Mouse (Mus musculus): ENCODE results near the gene Meis2.

GRCm38 (mm10) chr2:115859371-115860140 lies 206.1 kb downstream of the Meis2 start:
- TF ChIP-seq MAFK (IDR thresholded peaks at IDR 0.05; ENCODE audit: insufficient read depth, low read depth, low read length), result no peak
- no peak for TF ChIP-seq ZNF384 (IDR thresholded peaks at IDR 0.05; ENCODE audit: low read depth, low read length)
- no peak for TF ChIP-seq ZC3H11A (IDR thresholded peaks at IDR 0.05; ENCODE audit: borderline replicate concordance, low read depth, low read length)
- no peak for TF ChIP-seq HCFC1 (IDR thresholded peaks at IDR 0.05; ENCODE audit: borderline replicate concordance, insufficient read depth, low read length)
- TF ChIP-seq CHD2 (IDR thresholded peaks at IDR 0.05; ENCODE audit: low read depth, low read length), result no peak

Data from ES-E14 (cell line).